Comparison of ENCODE assay signal across 8 mouse cellular contexts in genomic region chr6:12125031-12125803, GRCm38 (mm10).
A peak's percentile ranks its signal among the peaks of the same experiment; 100 is the strongest.
DNase-seq lines count a peak whose midpoint lies in the region; ATAC-seq and TF ChIP-seq lines count a peak whose summit lies in the region.

No protein-coding gene starts in this region.

- peak; percentile 76 for TF ChIP-seq CTCF in hindbrain, postnatal 0 days (IDR thresholded peaks at IDR 0.05; ENCODE audit: low read depth)

- H3K4me1 ChIP-seq in forebrain, embryonic 13.5 days = 0 out of 2 replicates have a peak, but pooled peaks cover 2% of the 10 kb centered on the region
- no peaks in the 10 kb centered on the region for H3K4me1 ChIP-seq in hindbrain, postnatal 0 days (ENCODE audit: insufficient read depth, low read length)

- no peak overlapping the region for H3K4me3 ChIP-seq in forebrain, embryonic 13.5 days
- no peak overlapping the region for H3K4me3 ChIP-seq in hindbrain, postnatal 0 days (ENCODE audit: low read length)
- peak overlapping the region; percentile 11; the same call in 1 of the 2 replicates for H3K4me3 ChIP-seq in macrophage (ENCODE audit: inconsistent target)

- 32% methylated on average over 17 of the region's 17 CpGs for WGBS in forebrain, embryonic 13.5 days
- WGBS in hindbrain, postnatal 0 days = 30% methylated on average over 17 of the region's 17 CpGs
- 6% methylated on average over 17 of the region's 17 CpGs for WGBS in macrophage (ENCODE audit: missing documents)

- H3K4me2 ChIP-seq in forebrain, embryonic 13.5 days = no peak overlapping the region
- H3K4me2 ChIP-seq in hindbrain, postnatal 0 days (ENCODE audit: low read depth, low read length) = peak overlapping the region; percentile 27

- peak; percentile 41 for DNase-seq in Muller cell, postnatal 12 days (ENCODE audit: inconsistent ontology term)
- DNase-seq in hindbrain, postnatal 0 days (ENCODE audit: low spot score) = peak; percentile 89
- peak; percentile 63 to 64 for DNase-seq in left cerebral cortex, adult 18-20 months (ENCODE audit: low spot score in 2 of 2)
- DNase-seq in right cerebral cortex, adult 2 months (ENCODE audit: low spot score in 2 of 2) = peak; percentile 76 to 78
- DNase-seq in yolk sac, embryonic 10.5 days (ENCODE audit: low spot score) = peak; percentile 49

- H3K36me3 ChIP-seq in forebrain, embryonic 13.5 days (ENCODE audit: poor library complexity, severe bottlenecking) = no peaks in the 10 kb centered on the region
- H3K36me3 ChIP-seq in hindbrain, postnatal 0 days (ENCODE audit: insufficient read depth, low read length) = no peaks in the 10 kb centered on the region
- no peaks in the 10 kb centered on the region for H3K36me3 ChIP-seq in macrophage (ENCODE audit: inconsistent target)

- H3K27me3 ChIP-seq in forebrain, embryonic 13.5 days = no peaks in the 10 kb centered on the region
- H3K27me3 ChIP-seq in hindbrain, postnatal 0 days (ENCODE audit: insufficient read depth, low read length) = no peaks in the 10 kb centered on the region

- H3K79me2 ChIP-seq in macrophage (ENCODE audit: inconsistent target) = no peaks in the 10 kb centered on the region

- no peak overlapping the region for H3K27ac ChIP-seq in forebrain, embryonic 13.5 days
- H3K27ac ChIP-seq in hindbrain, postnatal 0 days = no peak overlapping the region
- no peak overlapping the region for H3K27ac ChIP-seq in macrophage

- ATAC-seq in cerebellum, adult (ENCODE audit: insufficient number of reproducible peaks, low FRiP score, low TSS enrichment) = peak; percentile 89
- peak; percentile 87 for ATAC-seq in forebrain, embryonic 13.5 days
- ATAC-seq in hindbrain, postnatal 0 days = peak; percentile 92

- H3K9me3 ChIP-seq in forebrain, embryonic 13.5 days (replicated peaks) = no peaks in the 10 kb centered on the region
- H3K9me3 ChIP-seq in hindbrain, postnatal 0 days (ENCODE audit: low read length) = no peaks in the 10 kb centered on the region

- H3K9ac ChIP-seq in forebrain, embryonic 13.5 days = no peak overlapping the region
- H3K9ac ChIP-seq in hindbrain, postnatal 0 days (replicated peaks; ENCODE audit: low read length) = no peak overlapping the region
